Mouse (Mus musculus) C2C12 (cell line): ENCODE measurements around the gene Lrrc7. TPM values are rescaled to one million over a fixed set of nuclear protein-coding genes. Genes with fewer than 3 reads are reported as not detected.

Experiments
- H3K27me3 ChIP-seq: one replicate; pipeline ENCODE4 v1.6.1; 2011; ENCODE audit not compliant: control insufficient read depth, insufficient read depth, insufficient read length
- H3K36me3 ChIP-seq: one replicate; pipeline ENCODE4 v1.6.1; 2011; ENCODE audit not compliant: control insufficient read depth, insufficient read depth
- H3K4me3 ChIP-seq: one replicate; pipeline ENCODE4 v1.5.1; 2011; ENCODE audit warnings: mild to moderate bottlenecking, control low read depth; ENCODE audit not compliant: poor library complexity, insufficient read depth, severe bottlenecking
- H3K79me2 ChIP-seq: one replicate; pipeline ENCODE4 v1.6.1; 2011; ENCODE audit not compliant: control insufficient read depth, insufficient read depth
- H3K79me3 ChIP-seq: one replicate; pipeline ENCODE4 v1.6.1; 2011; ENCODE audit warnings: low read depth, control low read depth
- H3ac ChIP-seq: one replicate; pipeline ENCODE3; 2011; ENCODE audit warnings: low read depth; ENCODE audit not compliant: control insufficient read depth, insufficient read length
- CEBPB ChIP-seq: IDR thresholded peaks from one replicate; pipeline ENCODE4 v1.6.1; 2011; ENCODE audit warnings: low read depth, mild to moderate bottlenecking, control low read depth, moderate library complexity
- CTCF ChIP-seq: IDR thresholded peaks from one replicate; pipeline ENCODE4 v1.5.1; 2011; ENCODE audit not compliant: control insufficient read depth, insufficient read depth, insufficient read length
- FOSL1 ChIP-seq: IDR thresholded peaks from one replicate; pipeline ENCODE4 v1.8.0; 2011; ENCODE audit warnings: mild to moderate bottlenecking, low read length; ENCODE audit not compliant: poor library complexity, insufficient read depth, severe bottlenecking
- MAX ChIP-seq: IDR thresholded peaks from one replicate; pipeline ENCODE4 v1.6.1; 2011; ENCODE audit warnings: mild to moderate bottlenecking, control low read depth
- MYOD1 ChIP-seq: IDR thresholded peaks from one replicate; pipeline ENCODE4 v1.6.1; 2011; ENCODE audit warnings: low read depth; ENCODE audit not compliant: control insufficient read depth, insufficient read length
- MYOG ChIP-seq: IDR thresholded peaks from one replicate; pipeline ENCODE4 v1.6.1; 2011; ENCODE audit not compliant: control insufficient read depth, insufficient read length; ENCODE audit errors: extremely low read depth
- USF1 ChIP-seq: IDR thresholded peaks from one replicate; pipeline ENCODE4 v1.6.1; 2011; ENCODE audit warnings: low read depth, mild to moderate bottlenecking, control low read depth, moderate library complexity
- polyA plus RNA-seq: library from polyadenylated mRNA; unstranded; fragments of >200 nt; fragmentation: generic; extraction: Trizol; gene quantifications from one replicate; pipeline ENCODE4 v1.2.1, GENCODE M21; 2012; ENCODE audit warnings: missing spikeins

The Lrrc7 gene
- polyA plus RNA-seq, 1 experiment = not detected

DNA sequence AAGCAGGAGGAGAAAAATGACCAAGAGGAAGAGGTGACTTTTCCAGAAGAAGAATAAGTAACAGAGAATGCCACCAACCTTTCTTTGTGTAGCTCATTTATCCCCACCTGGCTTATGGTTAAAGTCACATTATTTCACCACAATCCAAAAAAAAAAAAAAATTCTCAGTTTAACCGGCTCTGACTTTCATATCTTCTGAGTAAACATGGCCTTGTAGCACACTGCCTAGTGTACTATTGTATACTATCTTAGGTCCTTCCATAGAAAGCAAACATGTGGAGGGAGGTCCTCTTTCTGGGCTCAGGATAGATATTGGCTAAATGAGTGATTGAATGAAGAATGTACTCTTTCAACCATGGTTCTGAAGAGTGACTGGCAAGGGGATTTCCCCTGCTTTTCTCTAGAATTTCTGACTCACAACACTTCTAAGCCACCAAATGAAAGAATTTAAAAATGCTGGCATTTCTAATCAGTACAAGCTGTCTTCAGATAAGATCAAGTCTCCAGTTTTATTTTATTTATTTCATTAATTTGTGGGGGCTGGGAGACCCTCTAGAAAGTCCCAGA is 400.0 kb downstream of the Lrrc7 start:
- TF ChIP-seq MAX (no peak), MYOG (no peak), CEBPB (no peak), USF1 (no peak), MYOD1 (no peak)
- no peaks in the 10 kb centered on the region for H3K79me3 ChIP-seq
- H3K4me3 ChIP-seq = no peak overlapping the region
- H3K36me3 ChIP-seq = no peaks in the 10 kb centered on the region
- no peaks in the 10 kb centered on the region for H3K79me2 ChIP-seq
- no peaks in the 10 kb centered on the region for H3K27me3 ChIP-seq
- no peak overlapping the region for H3ac ChIP-seq

DNA sequence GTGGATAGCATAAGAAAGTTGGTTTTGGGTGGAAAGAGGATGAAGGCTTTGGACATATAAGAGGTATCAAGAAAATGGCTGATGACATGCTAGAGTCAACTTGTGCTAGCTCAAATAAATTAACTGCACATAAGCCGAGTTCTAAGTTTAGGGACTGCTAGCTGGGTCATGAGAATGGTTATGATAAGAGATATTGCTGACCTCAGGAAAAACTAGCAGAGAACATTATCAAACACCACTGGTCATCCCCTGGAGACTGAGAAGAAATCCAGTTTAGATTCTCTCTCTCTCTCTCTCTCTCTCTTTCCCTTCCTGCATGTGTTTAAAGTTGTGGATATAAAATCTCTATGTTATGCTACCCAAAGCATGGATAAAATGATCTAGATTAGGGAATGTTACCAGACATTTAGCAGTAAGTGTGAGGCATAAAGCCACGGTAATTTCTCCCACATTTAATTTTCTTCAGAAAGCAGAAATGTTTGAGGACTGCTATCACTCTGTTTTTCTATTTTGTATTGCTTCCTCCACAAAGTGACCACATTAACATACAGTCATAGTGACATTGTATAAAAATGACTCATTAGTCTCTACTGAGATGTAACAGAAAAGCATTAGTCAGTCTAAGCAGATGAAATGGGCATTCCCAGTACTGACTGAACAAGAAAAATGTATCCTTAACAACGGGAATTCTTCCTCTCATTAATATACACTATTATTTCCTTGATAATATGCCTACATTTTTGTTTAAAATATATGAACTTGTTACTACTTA is 406.3 kb downstream of the Lrrc7 start:
- Histone ChIP-seq H3K36me3 (no peaks in the 10 kb centered on the region), H3K4me3 (no peak overlapping the region), H3K27me3 (no peaks in the 10 kb centered on the region), H3ac (no peak overlapping the region), H3K79me2 (no peaks in the 10 kb centered on the region), H3K79me3 (no peaks in the 10 kb centered on the region)
- TF ChIP-seq CTCF (no peak), USF1 (no peak), MYOD1 (no peak), CEBPB (no peak), FOSL1 (no peak), MYOG (no peak), MAX (no peak)

DNA sequence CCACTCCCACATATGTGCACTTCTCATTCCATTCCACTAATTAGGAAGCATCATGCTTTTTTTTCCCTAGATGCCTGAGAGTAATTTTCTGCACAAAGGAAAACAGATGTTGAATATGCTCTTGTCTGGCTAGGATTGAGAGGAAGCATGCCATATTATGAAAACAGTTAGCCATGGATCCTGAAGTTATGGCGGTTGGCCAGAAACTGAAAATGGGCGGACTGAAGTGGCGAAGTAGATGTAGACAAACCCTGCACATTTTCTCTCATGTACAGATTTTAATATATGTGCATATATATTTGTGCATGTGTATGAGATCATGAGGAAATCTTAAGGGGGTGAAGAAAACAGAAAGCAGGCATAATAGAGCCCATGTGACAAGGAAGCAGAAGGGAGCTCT is 407.9 kb downstream of the Lrrc7 start:
- Histone ChIP-seq H3K27me3 (no peaks in the 10 kb centered on the region), H3K4me3 (no peak overlapping the region), H3K36me3 (no peaks in the 10 kb centered on the region), H3K79me3 (no peaks in the 10 kb centered on the region), H3ac (no peak overlapping the region), H3K79me2 (no peaks in the 10 kb centered on the region)
- TF ChIP-seq CTCF (no peak), FOSL1 (no peak), MAX (no peak), MYOG (no peak), USF1 (no peak), CEBPB (no peak), MYOD1 (no peak)

- Histone ChIP-seq H3K79me3 (no peaks in the 10 kb centered on the region), H3K79me2 (no peaks in the 10 kb centered on the region), H3K4me3 (no peak overlapping the region), H3K36me3 (no peaks in the 10 kb centered on the region), H3ac (no peak overlapping the region), H3K27me3 (no peaks in the 10 kb centered on the region)
- TF ChIP-seq CTCF (no peak), MYOD1 (no peak), MAX (no peak), MYOG (no peak), CEBPB (no peak), USF1 (no peak), FOSL1 (no peak)
These were observed 413.0 kb downstream of the Lrrc7 start for GRCm38 (mm10) chr3:158148998-158149397.

GRCm38 (mm10) chr3:158140629-158141028 is 421.4 kb downstream of the Lrrc7 start:
- no peak overlapping the region for H3ac ChIP-seq
- no peaks in the 10 kb centered on the region for H3K79me3 ChIP-seq
- H3K4me3 ChIP-seq = no peak overlapping the region
- TF ChIP-seq MAX (no peak), MYOG (no peak)
- H3K27me3 ChIP-seq = no peaks in the 10 kb centered on the region
- no peaks in the 10 kb centered on the region for H3K36me3 ChIP-seq
- no peaks in the 10 kb centered on the region for H3K79me2 ChIP-seq

- TF ChIP-seq MAX = no peak
- TF ChIP-seq USF1 = no peak
These were observed 424.2 kb downstream of the Lrrc7 start for GRCm38 (mm10) chr3:158137796-158138195.

More at GRCm38 (mm10) chr3:158137796-158138195, 424.2 kb downstream of the Lrrc7 start:
- Histone ChIP-seq H3K79me2 (no peaks in the 10 kb centered on the region), H3K36me3 (no peaks in the 10 kb centered on the region), H3K79me3 (no peaks in the 10 kb centered on the region), H3K4me3 (no peak overlapping the region), H3ac (no peak overlapping the region), H3K27me3 (no peaks in the 10 kb centered on the region)
